Mouse (Mus musculus) G1E (cell line): Measurements from ENCODE around the gene Rasl11b. TPM values are rescaled to one million over a fixed set of nuclear protein-coding genes. Genes with fewer than 3 reads are reported as not detected.

Experiments
- ATAC-seq: 2 replicates; pipeline ENCODE4 v1.8.0; 2016; ENCODE audit warnings: mild to moderate bottlenecking; ENCODE audit not compliant: insufficient number of reproducible peaks, poor library complexity, low FRiP score, severe bottlenecking; ENCODE audit errors: extremely low read depth
- DNase-seq: peaks from one replicate; pipeline ENCODE4 v3.0.0; 2012; ENCODE audit warnings: low spot score
- H3K27me3 ChIP-seq: 2 replicates; pipeline ENCODE4 v1.6.1; 2012; ENCODE audit warnings: mild to moderate bottlenecking, low read length, inconsistent platforms; ENCODE audit not compliant: insufficient read depth
- H3K36me3 ChIP-seq: replicated peaks from 2 replicates; pipeline ENCODE3; 2012; ENCODE audit warnings: mild to moderate bottlenecking, inconsistent platforms
- H3K4me1 ChIP-seq: 2 replicates; pipeline ENCODE4 v1.6.1; 2012; ENCODE audit warnings: low read depth, low read length, inconsistent platforms, mixed read lengths; ENCODE audit not compliant: insufficient read depth
- H3K4me3 ChIP-seq: 2 replicates; pipeline ENCODE4 v1.5.1; 2012; ENCODE audit warnings: low read depth, mild to moderate bottlenecking, inconsistent platforms, low read length, moderate library complexity, mixed read lengths
- H3K9me3 ChIP-seq: replicated peaks from 2 replicates; pipeline ENCODE4 v1.6.1; 2012; ENCODE audit warnings: inconsistent platforms
- CTCF ChIP-seq: IDR thresholded peaks from 2 replicates; pipeline ENCODE4 v1.5.1; 2012; ENCODE audit warnings: low read depth, low read length, inconsistent platforms, mixed read lengths
- GATA1 ChIP-seq: IDR thresholded peaks from 2 replicates; pipeline ENCODE4 v1.6.1; 2012; ENCODE audit warnings: borderline replicate concordance, low read length, inconsistent platforms, mixed read lengths
- GATA2 ChIP-seq: IDR thresholded peaks from 2 replicates; pipeline ENCODE4 v1.6.1; 2012; ENCODE audit warnings: low read depth, low read length, inconsistent platforms, borderline replicate concordance
- POLR2AphosphoS5 ChIP-seq: IDR thresholded peaks from 2 replicates; pipeline ENCODE4 v1.6.1; 2012; ENCODE audit warnings: low read depth, low read length, inconsistent platforms; ENCODE audit not compliant: insufficient replicate concordance
- TAL1 ChIP-seq: conservative IDR thresholded peaks from 2 replicates; pipeline ENCODE4 v1.6.1; 2012; ENCODE audit warnings: low read depth, low read length, inconsistent platforms, mixed read lengths
- polyA plus RNA-seq: library from polyadenylated mRNA; stranded (reverse); fragments of >175 nt; gene quantifications from 2 replicates; pipeline ENCODE4 v1.2.3, GENCODE M21; 2012
- total RNA-seq, 2 experiments: library from RNA; stranded (forward) in 1 of 2; stranded (reverse) in 1 of 2; fragments of 200-1000 nt in 1 of 2; fragments of >200 nt in 1 of 2; fragmentation: Nextera tagmentation in 1 of 2; gene quantifications; 2 replicates each; pipeline ENCODE4 v1.2.3; 2014 to 2017

Rasl11b gene
- not detected in 2 replicates for total RNA-seq (2014; fragmentation: Nextera tagmentation)
- total RNA-seq (2017), result 0.17 and 0.33 TPM in 2 replicates
- polyA plus RNA-seq, result 0.11 and 0.30 TPM in 2 replicates

DNA sequence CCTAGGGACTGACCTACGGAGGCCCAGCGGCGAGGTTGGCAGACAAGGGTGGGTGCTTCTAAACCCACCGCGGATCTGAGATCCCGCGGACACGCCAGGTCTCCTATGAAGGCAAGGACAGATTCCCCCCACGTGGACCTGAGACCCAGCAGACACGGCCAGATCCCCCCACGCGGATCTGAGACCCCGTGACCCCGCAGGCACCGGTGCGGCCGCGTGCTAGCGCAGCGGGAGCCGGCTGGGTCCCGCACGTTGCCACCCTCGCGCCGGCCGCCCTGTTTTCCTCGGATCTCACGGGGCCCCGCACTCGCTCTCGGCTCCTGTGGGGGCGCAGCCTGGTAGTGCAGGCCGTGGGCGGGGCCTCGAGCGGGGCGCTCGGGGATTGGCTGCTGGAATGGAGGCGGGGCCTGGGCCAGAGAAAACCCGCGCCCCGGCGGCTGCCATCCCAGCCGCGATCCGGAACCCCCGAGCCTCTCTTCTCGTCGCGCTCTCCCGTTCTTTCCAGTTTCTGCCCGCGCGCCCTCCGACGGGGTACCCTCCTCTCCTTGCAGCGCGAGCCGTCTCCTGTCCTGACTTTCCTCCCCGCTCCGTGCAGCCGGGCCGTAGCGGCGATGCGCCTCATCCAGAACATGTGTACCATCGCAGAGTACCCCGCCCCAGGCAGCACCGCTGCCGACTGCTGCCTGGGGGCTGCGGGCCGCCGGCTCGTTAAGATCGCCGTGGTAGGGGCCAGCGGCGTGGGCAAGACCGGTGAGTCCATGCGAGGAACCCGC is at the start of gene Rasl11b:
Gene Rasl11b, plus strand, starts transcription at position 446 of the 773 bp plus-strand sequence.
- peaks cover 60% of the 10 kb centered on the region for H3K27me3 ChIP-seq
- H3K4me3 ChIP-seq, result peak within 1 kb of the TSS; percentile 72
- TF ChIP-seq GATA2 (no peak), POLR2AphosphoS5 (no peak)
- peaks cover 24% of the 10 kb centered on the region for H3K4me1 ChIP-seq
- no peaks in the 10 kb centered on the region for H3K36me3 ChIP-seq
- H3K9me3 ChIP-seq, result no peaks in the 10 kb centered on the region
- peak; percentile 85 for ATAC-seq
- peak; percentile 93 for DNase-seq

DNA sequence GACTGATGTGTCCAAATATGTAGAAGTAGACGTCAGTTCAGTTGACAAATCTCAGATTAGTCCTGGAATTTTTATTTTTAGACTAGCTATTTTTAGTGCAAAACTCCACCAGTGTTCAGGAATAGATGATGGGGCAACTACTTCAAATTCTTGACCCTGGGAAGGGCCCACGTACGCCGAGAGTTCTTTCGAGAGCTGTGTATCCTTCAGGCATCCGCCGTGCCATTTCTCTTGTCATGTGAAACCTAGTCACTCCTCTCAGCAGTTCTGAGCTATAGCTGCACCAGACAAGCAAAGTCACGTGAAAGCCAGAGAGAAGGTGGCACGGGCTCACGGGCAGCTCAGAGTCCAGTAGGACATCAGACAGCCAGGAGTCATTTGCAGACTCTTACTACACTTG is 47.5 kb upstream of the Rasl11b start:
- TF ChIP-seq CTCF (no peak), TAL1 (no peak), GATA2 (no peak), POLR2AphosphoS5 (no peak), GATA1 (no peak)
- Histone ChIP-seq H3K4me1 (peaks cover 16% of the 10 kb centered on the region), H3K9me3 (no peaks in the 10 kb centered on the region), H3K4me3 (no peak overlapping the region), H3K36me3 (no peaks in the 10 kb centered on the region), H3K27me3 (no peaks in the 10 kb centered on the region; the same call in none of the 2 replicates)
- ATAC-seq (no peak), DNase-seq (no peak)

- DNase-seq (no peak), ATAC-seq (no peak)
- no peak for TF ChIP-seq GATA1
- TF ChIP-seq POLR2AphosphoS5, result no peak
- TF ChIP-seq GATA2, result no peak
- no peak for TF ChIP-seq CTCF
- TF ChIP-seq TAL1, result no peak
Observed at GRCm38 (mm10) chr5:74149975-74150374, 45.1 kb upstream of the Rasl11b start.

GRCm38 (mm10) chr5:74151774-74152173 is 43.3 kb upstream of the Rasl11b start:
- DNase-seq (no peak), ATAC-seq (no peak)
- no peak for TF ChIP-seq POLR2AphosphoS5
- no peak for TF ChIP-seq GATA1
- no peak for TF ChIP-seq GATA2
- TF ChIP-seq CTCF, result no peak
- TF ChIP-seq TAL1, result no peak
- Histone ChIP-seq H3K9me3 (no peaks in the 10 kb centered on the region), H3K27me3 (no peaks in the 10 kb centered on the region; the same call in none of the 2 replicates), H3K4me3 (no peak overlapping the region), H3K4me1 (no peaks in the 10 kb centered on the region), H3K36me3 (no peaks in the 10 kb centered on the region)

More at GRCm38 (mm10) chr5:74149975-74150374, 45.1 kb upstream of the Rasl11b start:
- Histone ChIP-seq H3K9me3 (no peaks in the 10 kb centered on the region), H3K36me3 (no peaks in the 10 kb centered on the region), H3K27me3 (no peaks in the 10 kb centered on the region; the same call in none of the 2 replicates), H3K4me1 (no peaks in the 10 kb centered on the region), H3K4me3 (no peak overlapping the region)

DNA sequence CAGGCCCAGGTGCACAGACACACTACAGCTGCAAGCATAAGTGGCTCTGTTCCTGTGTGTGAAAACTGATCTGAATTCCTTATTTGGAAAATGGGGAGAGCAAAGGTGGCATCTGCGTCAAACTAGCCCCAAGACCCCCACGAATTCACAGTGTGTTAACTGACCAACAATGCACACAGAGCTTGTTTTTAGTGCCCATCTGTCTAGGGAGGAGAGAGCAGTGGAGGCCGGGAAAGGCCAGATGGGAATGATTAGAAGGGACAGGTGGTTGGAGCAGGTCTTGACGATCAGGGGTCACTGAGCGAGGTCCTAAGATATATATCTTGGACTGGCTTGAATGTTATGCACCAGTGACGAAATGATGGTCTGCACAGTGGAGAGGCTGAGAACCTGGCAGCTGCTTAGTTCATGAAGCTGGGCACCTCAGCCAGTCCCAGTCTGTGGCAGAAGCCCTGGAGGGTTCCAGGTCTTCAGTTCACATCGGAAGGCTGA is 39.2 kb upstream of the Rasl11b start:
- no peak for TF ChIP-seq GATA2
- no peak for TF ChIP-seq POLR2AphosphoS5
- TF ChIP-seq CTCF, result no peak
- TF ChIP-seq GATA1, result no peak
- no peak for TF ChIP-seq TAL1
- no peak for ATAC-seq
- no peak for DNase-seq
- H3K9me3 ChIP-seq, result no peaks in the 10 kb centered on the region
- H3K4me1 ChIP-seq, result peaks cover 3% of the 10 kb centered on the region; the same call in 1 of the 2 replicates
- no peak overlapping the region for H3K4me3 ChIP-seq
- peaks cover 7% of the 10 kb centered on the region for H3K27me3 ChIP-seq
- no peaks in the 10 kb centered on the region for H3K36me3 ChIP-seq

DNA sequence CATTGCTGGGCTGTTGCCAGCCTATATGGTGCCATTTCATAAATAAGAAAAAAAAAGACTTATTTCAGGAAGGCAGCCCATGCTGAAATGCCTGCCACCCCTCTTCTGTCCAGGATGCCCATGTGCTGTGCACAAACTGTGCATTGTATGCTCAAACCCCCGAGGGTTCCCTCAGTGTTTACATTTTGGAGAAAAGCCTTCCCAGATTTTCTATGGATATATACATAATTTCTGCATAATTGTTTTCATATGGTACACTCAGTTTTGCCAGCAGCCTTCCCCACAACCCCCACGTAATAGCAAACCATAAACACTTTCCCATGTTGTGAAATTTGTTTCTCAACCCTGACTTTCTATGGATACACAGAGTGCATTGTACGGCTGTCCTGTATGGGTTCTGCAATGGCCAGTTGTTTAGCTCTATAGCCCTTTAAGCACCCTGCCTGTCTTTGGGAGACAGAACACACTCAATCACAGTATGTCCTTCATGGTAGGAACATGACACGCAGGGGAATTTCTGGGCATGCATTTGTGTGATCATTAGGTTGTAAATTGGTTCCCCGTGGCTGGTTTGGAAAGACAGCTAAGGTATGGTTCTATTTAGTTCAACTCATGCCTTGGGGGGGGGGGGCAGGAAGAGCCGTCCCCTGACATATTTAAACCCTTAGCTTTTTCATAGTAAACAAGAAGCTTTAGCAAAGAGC is 36.0 kb upstream of the Rasl11b start:
- Histone ChIP-seq H3K9me3 (no peaks in the 10 kb centered on the region), H3K27me3 (peaks cover 19% of the 10 kb centered on the region), H3K4me3 (no peak overlapping the region), H3K4me1 (peaks cover 3% of the 10 kb centered on the region; the same call in 1 of the 2 replicates), H3K36me3 (no peaks in the 10 kb centered on the region)
- DNase-seq, result no peak
- TF ChIP-seq GATA2, result no peak
- no peak for TF ChIP-seq CTCF
- no peak for TF ChIP-seq GATA1
- ATAC-seq, result no peak
